Mouse (Mus musculus) liver, adult 2 months (tissue): Measurements from ENCODE around the gene Aym1. TPM values are rescaled to one million over a fixed set of nuclear protein-coding genes. Genes with fewer than 3 reads are reported as not detected.
"Not testable (repeated sequence)": the region's sequence is repeated elsewhere in the genome, so short reads cannot be mapped to it uniquely, and the experiment has no call there.

Source experiments
- DNase-seq: peaks from one replicate; pipeline ENCODE4 v3.0.0-alpha.2; 2011; ENCODE audit warnings: low read depth, low spot score; ENCODE audit errors: extremely low read depth
- H3K27ac ChIP-seq: fragments of 200-500 bp; replicated peaks from 2 replicates; pipeline ENCODE4 v1.5.1; 2012; ENCODE audit warnings: low read depth, mild to moderate bottlenecking, control low read depth, inconsistent platforms, low read length; ENCODE audit not compliant: insufficient read depth
- H3K27me3 ChIP-seq: fragments of 200-500 bp; 2 replicates; pipeline ENCODE4 v1.6.1; 2012; ENCODE audit warnings: mild to moderate bottlenecking, moderate library complexity, low read length, inconsistent platforms; ENCODE audit not compliant: control insufficient read depth, insufficient read depth
- H3K36me3 ChIP-seq: fragments of 200-500 bp; 2 replicates; pipeline ENCODE4 v1.6.1; 2012; ENCODE audit warnings: low read length, inconsistent platforms; ENCODE audit not compliant: control insufficient read depth, insufficient read depth
- H3K4me1 ChIP-seq: fragments of 200-500 bp; 2 replicates; pipeline ENCODE4 v1.6.1; 2011; ENCODE audit warnings: low read length; ENCODE audit not compliant: control insufficient read depth, insufficient read depth
- H3K4me3 ChIP-seq: fragments of 200-500 bp; 2 replicates; pipeline ENCODE4 v1.5.1; 2011; ENCODE audit warnings: low read depth, mild to moderate bottlenecking, control low read depth, low read length, moderate library complexity; ENCODE audit not compliant: insufficient read depth
- H3K79me2 ChIP-seq: fragments of 200-500 bp; 2 replicates; pipeline ENCODE4 v1.6.1; 2012; ENCODE audit warnings: inconsistent platforms, mild to moderate bottlenecking, low read length, moderate library complexity; ENCODE audit not compliant: control insufficient read depth, insufficient read depth
- H3K9ac ChIP-seq: fragments of 200-500 bp; 2 replicates; pipeline ENCODE4 v1.6.1; 2012; ENCODE audit warnings: low read depth, mild to moderate bottlenecking, control low read depth, inconsistent platforms, low read length
- CTCF ChIP-seq: fragments of 200-500 bp; IDR thresholded peaks from 2 replicates; pipeline ENCODE4 v1.5.1; 2011; ENCODE audit warnings: low read depth, low read length, control low read depth
- POLR2A ChIP-seq: fragments of 200-500 bp; IDR thresholded peaks from 2 replicates; pipeline ENCODE4 v1.6.1; 2011; ENCODE audit warnings: low read length, control low read depth; ENCODE audit not compliant: insufficient read depth; ENCODE audit errors: extremely low read depth
- WGBS: fragments of 180-500 bp; shearing (Covaris S2); methylation state at CpG from one replicate; pipeline ENCODE4 v1.1.7; 2018; 5-methylcytosine and 5-hydroxymethylcytosine counted together
- polyA plus RNA-seq: library from polyadenylated mRNA; depleted of rRNA; stranded (reverse); fragments of >200 nt; gene quantifications from 2 replicates; pipeline ENCODE4 v1.2.3, GENCODE M21; 2012
- total RNA-seq: library from RNA; depleted of rRNA; stranded (reverse); fragments of >200 nt; gene quantifications from 2 replicates; pipeline ENCODE4 v1.2.3, GENCODE M21; 2014

The Aym1 gene
- total and polyA plus RNA-seq, 2 experiments = not detected

DNA sequence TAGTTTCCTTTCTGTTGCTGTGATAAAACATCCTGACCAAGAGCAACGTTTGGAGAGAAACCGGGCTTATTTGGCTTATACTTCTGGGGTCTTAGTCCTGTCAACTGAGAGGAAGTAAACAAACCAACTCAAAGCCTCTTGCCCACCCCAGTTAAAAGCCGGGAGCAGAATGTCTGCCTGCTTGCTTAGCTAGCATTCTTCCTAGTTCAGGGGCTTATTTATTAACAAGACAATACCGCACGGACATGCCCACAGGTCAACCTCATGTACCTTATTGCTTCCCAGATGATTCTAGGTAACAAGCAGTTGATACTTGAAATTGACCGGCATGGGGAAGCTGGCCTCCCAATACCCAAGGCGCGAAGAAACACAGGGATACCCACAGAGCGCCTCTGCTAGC lies 20.8 kb upstream of the Aym1 start:
- Histone ChIP-seq H3K4me1 (no peaks in the 10 kb centered on the region), H3K79me2 (no peaks in the 10 kb centered on the region), H3K27me3 (peaks cover 9% of the 10 kb centered on the region; the same call in 1 of the 2 replicates), H3K27ac (no peak overlapping the region), H3K9ac (no peak overlapping the region), H3K4me3 (no peak overlapping the region), H3K36me3 (no peaks in the 10 kb centered on the region)
- DNase-seq = no peak
- WGBS = 21% methylated on average over 9 of the region's 9 CpGs
- TF ChIP-seq POLR2A (no peak), CTCF (no peak)

- no peaks in the 10 kb centered on the region for H3K4me1 ChIP-seq
- WGBS = 37% methylated on average over 16 of the region's 16 CpGs
- 0 out of 2 replicates have a peak, but pooled peaks cover 7% of the 10 kb centered on the region for H3K27me3 ChIP-seq
- H3K79me2 ChIP-seq = no peaks in the 10 kb centered on the region
- H3K9ac ChIP-seq = no peak overlapping the region
- no peak overlapping the region for H3K4me3 ChIP-seq
- TF ChIP-seq POLR2A = no peak
- TF ChIP-seq CTCF = no peak
- DNase-seq = no peak
- no peak overlapping the region for H3K27ac ChIP-seq
- no peaks in the 10 kb centered on the region for H3K36me3 ChIP-seq
These were observed 12.3 kb upstream of the Aym1 start for GRCm38 (mm10) chr5:113344635-113345386.

DNA sequence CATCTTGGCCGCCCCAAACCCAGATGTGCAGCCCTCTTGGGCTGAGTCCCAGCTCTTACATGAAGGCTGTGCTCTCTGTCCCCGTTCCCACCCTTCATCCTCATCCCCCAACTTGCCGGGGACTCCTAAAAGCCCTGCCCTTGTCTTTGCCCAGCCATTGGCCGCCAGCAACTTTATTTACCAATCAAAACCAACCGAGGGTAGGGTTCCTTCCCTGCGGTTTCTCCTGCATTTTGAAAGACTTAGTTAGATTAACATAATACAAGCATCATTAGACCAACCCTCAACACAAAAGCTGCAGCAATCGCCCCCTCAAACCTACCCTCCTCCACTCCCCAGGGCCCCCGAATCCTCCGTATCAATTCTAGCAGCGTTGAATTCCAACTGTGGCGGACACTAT lies 11.3 kb upstream of the Aym1 start:
- no peak overlapping the region for H3K27ac ChIP-seq
- 14% methylated on average over 11 of the region's 11 CpGs for WGBS
- no peak for DNase-seq
- H3K4me1 ChIP-seq = no peaks in the 10 kb centered on the region
- no peaks in the 10 kb centered on the region for H3K36me3 ChIP-seq
- H3K27me3 ChIP-seq = peaks cover 7% of the 10 kb centered on the region; the same call in 1 of the 2 replicates
- no peaks in the 10 kb centered on the region for H3K79me2 ChIP-seq
- H3K4me3 ChIP-seq = no peak overlapping the region
- H3K9ac ChIP-seq = no peak overlapping the region
- TF ChIP-seq CTCF (no peak), POLR2A (no peak)

DNA sequence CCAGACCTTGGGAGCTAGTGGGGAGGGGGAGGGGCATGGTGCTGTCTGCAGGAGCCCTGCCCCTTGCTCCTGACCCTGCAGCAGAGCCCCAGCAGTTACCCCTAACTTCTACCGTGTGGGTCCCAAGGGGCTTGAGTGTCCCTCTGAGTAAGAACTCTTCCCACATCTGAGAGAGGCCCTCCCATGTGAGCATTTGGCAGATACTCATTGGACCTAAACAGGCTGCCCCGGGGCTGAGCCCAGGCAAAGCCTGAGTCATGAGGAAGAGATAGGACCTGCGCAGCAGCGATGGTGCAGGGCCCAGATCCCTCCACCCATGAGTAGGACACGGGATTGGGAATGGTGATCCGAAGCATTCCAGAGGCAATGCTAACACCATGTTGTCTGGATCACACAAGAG lies 10.4 kb upstream of the Aym1 start:
- WGBS = 37% methylated on average over 6 of the region's 6 CpGs

GRCm38 (mm10) chr5:113347593-113347992 lies 9.5 kb upstream of the Aym1 start:
- DNase-seq = no peak
- TF ChIP-seq CTCF (no peak), POLR2A (no peak)
- Histone ChIP-seq H3K4me1 (no peaks in the 10 kb centered on the region), H3K79me2 (no peaks in the 10 kb centered on the region), H3K36me3 (no peaks in the 10 kb centered on the region), H3K27ac (no peak overlapping the region), H3K4me3 (no peak overlapping the region), H3K27me3 (peaks cover 7% of the 10 kb centered on the region; the same call in 1 of the 2 replicates), H3K9ac (no peak overlapping the region)
- 36% methylated on average over 12 of the region's 12 CpGs for WGBS

More for the DNA sequence above, 10.4 kb upstream of the Aym1 start:
- H3K36me3 ChIP-seq, H3K79me2 ChIP-seq, H3K9ac ChIP-seq, H3K4me1 ChIP-seq, H3K27ac ChIP-seq, DNase-seq, H3K27me3 ChIP-seq, H3K4me3 ChIP-seq: not testable (repeated sequence)

DNA sequence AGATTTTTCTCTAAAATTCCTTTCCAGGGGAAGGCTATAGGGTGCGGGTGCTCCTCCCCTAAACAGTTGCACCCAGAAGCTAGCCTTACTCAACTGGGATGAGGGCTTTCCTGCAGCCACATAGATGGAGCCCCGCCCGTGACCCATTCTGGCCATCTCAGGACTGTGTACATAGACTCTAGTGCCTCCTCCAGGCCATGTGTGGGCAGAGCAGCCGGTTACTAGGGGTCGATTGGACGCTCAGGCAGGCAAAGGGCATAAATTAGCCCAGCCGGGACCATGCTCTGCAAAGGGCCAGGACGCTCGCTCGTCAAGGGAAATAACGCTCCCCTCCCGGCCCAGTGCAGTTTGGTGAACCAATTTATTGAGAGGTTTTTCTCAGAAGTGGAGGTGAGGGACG lies 8.5 kb upstream of the Aym1 start:
- no peaks in the 10 kb centered on the region for H3K36me3 ChIP-seq
- no peak for DNase-seq
- H3K27me3 ChIP-seq = peaks cover 7% of the 10 kb centered on the region; the same call in 1 of the 2 replicates
- no peaks in the 10 kb centered on the region for H3K4me1 ChIP-seq
- TF ChIP-seq POLR2A (no peak), CTCF (peak; percentile 14; the same call in 1 of the 2 replicates)
- no peak overlapping the region for H3K4me3 ChIP-seq
- WGBS = 30% methylated on average over 13 of the region's 13 CpGs
- H3K9ac ChIP-seq = no peak overlapping the region
- no peaks in the 10 kb centered on the region for H3K79me2 ChIP-seq
- no peak overlapping the region for H3K27ac ChIP-seq
